Mouse (Mus musculus) left cerebral cortex, adult 9 months (tissue): ENCODE data around the gene Olfr843.

Source experiments
- DNase-seq, 2 experiments: peaks; one replicate each; pipeline ENCODE4 v3.0.0; 2022; ENCODE audit warnings: low spot score in 2 of 2

The Olfr843 gene

GRCm38 (mm10) chr9:19251887-19252286, at the start of gene Olfr843:
TSS of gene Olfr843 (minus strand) at chr9:19251987.
- no peak for DNase-seq
